Mouse (Mus musculus) fibroblast of lung, adult 2 months (primary cell): ENCODE results near the gene Rasgrp4.

Experiments used
- DNase-seq: peaks from one replicate; pipeline ENCODE4 v3.0.0-alpha.2; 2011; ENCODE audit warnings: low read depth

Gene Rasgrp4

DNA sequence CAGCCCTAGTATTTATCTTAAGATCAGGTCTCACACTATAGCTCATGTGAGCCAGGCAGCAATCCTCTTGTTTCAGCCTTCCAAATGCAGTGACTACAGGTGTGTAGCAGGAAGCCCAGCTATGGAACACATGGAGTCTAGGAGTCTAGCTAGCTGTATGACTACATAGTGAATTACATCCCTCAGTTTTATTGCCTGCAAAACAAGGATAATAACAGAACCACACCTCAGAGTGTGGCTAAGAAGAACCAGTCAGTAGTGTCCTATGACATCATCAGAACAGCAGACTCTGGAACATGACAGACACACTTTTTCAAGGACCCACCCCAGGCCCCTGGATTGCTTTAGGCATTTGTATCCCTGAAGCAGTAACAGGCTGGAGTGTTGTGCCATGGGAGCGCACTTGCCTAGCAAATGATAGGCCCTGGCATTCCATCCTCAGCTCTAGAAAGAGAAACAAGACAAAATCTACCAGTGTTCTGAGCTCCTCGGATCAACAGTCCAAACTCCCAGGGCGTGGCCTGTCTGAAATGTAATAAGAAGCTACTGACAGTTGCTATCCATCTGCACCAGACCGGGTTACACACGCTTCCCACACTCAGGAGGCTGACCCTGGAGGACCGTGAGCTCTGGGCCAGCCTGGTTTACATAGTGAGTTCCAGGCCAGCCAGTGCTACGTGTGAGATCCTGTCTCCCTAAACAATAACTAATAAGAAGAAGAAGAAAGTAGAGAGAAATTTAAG, 12.1 kb downstream of the Rasgrp4 start:
- no peak for DNase-seq

DNA sequence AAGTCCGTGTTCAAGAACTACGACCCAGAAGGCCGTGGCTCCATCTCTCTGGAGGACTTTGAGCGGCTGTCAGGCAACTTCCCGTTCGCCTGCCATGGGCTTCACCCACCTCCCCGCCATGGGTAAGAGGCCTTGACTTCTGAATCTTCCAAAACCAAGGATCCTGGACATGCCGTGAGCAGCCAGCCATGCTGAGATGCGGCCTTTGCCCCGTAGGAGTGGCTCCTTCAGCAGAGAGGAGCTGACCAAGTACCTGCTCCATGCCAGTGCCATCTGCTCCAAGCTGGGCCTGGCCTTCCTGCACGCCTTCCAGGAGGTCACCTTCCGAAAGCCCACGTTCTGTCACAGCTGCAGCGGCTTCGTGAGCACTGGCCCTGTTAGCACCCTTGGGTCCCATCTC, 14.1 kb downstream of the Rasgrp4 start:
- DNase-seq, result no peak

DNA sequence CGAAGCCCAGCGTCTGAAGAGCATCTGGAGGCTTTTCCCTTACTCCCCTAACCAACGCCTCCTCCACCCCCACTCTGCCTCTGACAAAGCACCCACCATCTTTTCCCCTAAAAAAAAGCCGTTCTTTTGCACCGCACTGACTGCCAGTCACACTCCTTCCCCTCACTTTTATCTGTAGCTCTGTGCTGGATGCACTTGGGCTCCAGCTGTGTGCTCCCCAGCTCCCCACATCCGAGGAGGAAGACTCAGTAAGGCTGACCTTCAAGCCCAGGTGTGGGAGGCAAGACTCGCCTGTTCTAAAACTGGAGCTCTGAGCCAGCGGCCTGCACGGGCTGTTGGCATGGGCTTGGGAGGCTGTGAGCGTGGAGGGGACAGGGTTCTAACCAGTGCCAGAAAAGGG, 16.8 kb downstream of the Rasgrp4 start:
- DNase-seq, result no peak

DNA sequence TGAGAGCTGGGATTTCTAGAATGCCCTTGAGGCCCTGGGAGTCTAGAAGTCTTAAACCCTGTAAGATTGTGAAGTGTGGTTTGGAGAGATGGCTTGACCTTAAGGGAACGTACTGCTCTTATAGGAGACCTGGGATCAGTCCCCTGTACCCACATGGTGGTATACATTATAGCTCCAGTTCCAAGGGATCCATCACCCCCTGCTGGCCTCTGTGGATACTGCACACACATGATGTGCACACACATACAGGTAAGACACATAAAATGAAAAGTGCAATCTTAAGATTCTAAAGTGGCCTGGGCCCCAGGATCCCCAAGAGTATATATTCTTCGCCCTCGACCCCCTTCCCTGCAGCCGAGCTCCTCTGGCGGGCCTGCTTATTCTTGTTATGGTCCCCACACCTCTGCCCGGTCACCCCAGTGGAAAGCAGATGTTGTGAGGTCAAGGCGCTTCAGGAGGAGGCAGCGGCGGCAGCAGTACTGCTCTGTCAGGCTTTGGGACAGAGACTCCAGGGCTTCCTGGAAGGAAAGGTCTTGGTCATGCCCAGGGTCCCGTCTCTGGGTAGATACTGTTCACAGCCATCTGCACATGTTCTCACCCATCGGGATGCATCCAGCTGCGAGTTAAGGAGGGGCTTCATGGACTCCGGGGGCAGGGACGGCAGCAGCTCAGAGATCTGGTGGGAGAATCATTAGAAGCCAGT, 19.5 kb downstream of the Rasgrp4 start:
- DNase-seq, result no peak

DNA sequence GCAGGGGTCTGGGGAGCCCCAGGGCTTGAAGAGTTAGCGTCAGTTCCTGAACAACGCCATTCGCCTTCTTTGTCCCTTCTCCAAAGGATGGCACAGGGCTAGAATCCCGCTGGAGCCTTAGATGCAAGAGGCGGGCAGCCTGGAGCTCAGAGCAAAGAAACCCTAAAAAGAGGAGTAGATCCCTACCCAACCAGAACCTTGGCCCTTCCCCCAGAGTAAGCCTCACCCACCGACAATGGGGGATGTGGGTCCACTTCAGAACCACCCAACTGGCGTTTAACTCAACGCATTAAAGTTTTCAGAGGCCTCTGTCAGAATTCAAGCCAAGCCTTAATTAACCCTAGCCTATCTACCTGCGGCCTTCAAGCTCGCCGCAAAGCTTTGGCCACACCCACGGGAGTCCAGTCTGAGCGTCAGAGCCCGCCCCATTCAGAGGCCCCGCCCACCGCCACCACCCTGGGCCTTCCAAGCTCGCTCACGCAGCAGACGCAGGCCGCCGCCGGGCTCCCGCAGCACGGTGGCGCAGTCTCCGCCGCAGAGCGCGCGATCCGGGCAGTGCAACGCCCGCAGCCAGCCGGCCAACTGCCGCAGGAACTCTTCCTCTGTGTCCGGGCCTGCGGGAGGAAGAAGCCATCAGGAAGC, 20.7 kb downstream of the Rasgrp4 start:
- peak; percentile 34 for DNase-seq

DNA sequence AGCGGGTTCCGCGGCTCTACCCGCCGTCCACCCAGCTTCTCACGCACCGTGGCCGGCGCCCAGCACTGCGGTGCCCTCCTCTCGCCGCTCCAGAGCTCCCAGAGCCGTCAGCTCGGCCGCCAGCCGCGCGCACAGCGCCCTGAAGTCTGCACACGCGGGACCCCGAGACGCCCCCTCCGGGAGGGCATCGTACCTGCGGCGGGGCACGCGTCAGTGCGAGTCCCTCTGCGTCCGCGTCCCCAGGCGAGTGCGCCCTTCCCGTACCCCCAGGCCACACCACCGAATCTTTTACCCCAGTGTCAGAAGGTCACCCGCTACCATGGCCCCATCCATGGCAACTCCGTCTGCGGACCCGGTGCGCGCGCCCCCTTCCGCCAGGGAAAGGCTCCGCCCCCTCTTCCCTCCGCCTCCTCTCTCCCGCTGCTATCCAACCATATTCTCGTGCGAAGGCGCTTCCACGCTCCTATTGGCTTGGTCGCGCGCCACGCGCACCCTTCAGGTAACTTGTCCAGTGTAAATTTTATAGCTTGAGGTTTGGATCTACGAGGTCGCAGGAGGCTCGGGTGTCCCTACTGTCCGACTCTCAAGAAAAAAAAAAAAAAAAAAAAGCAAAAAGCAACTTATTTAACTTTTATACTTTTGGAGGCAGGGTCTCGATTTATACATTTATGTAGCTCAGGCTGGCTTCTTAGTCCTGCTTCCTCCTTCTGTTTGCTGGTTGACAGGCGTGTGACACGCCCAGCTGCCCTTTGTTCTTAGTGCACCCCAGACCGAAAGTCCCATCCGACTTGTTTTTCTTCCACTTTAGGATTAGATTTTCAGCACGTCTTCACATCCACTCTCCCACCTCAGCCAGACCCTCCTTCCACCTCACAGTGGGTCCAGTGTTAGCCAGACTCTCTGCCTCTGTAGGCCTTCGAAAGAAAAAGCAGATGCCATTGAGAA, 21.5 kb downstream of the Rasgrp4 start, which contains the start of gene Fam98c:
Gene Fam98c (minus strand): TSS at position 397 of the 945 bp plus-strand sequence.
- peak; percentile 51 for DNase-seq

DNA sequence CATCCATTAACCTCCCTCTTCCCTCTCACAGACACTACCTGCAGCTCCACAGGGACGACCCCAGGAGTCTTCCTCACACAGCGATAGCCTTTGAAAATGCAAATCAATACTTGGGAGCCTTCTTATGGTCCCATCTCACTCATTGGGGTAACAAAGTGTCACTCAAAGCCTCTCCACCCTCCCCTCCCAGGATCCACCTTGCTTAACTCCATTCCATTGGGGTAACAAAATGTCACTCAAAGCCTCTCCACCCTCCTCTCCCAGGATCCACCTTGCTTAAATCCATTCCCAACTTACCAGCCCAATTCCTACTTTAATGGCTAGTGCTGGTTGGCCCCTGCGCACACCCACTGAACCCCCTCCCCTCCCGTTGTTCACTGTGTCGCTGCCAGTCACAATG, 23.6 kb downstream of the Rasgrp4 start:
- DNase-seq, result no peak

DNA sequence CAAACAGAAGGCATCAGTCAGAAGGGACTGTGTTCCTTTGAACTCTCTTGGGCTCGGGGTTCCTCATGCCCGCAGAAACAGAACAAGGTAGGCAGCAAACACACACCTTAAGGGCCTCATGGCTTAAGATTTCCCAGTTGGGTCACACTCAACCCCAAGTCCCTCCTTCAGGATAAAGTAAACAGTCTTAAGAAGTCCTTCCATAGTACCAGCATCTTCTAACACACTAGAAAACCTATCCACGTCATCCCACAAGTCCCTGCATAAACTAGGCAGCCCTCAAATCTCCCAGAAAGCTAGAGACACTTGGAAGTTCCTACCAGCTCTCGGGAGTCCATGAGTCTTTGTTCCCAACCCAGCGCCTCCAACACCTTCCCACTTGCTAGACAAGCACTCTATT, 27.6 kb downstream of the Rasgrp4 start:
- DNase-seq, result no peak

DNA sequence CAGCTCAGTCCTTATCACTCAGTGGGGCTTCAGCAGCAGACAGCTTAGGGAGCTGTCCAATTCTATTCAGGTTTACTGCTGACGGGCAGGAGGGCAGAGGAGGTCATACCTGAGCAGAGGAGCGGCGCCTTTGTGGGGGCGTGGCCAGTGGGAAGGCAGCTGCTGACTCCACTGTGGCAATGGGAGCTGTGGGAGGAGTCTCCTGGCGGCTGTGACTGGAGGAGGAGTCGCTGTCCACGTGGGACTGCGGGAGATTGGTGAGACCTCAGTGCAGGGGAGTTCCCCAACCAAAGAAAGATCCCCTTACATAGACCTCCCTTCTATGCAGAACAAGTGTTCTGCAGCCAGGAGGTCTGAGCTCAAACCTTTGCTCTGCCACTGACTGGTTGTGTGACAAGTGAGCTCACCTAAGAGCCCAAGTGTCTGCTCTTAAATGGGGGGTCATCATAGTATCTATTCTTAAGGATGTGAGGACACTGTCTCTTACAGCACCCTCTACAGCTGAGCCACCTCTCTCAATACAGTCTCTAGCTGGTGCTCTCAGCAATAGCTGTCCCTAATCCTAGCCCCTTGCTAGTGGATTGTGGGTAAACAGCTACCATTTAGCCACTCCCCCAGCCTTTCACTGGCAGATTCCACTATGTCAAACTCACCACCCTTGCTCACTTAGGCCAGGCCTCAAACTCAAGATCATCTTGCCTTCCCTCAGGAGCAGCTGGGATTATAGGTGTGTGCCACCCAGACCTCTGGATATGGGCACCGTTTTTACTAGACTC, 28.3 kb downstream of the Rasgrp4 start:
- DNase-seq, result no peak

DNA sequence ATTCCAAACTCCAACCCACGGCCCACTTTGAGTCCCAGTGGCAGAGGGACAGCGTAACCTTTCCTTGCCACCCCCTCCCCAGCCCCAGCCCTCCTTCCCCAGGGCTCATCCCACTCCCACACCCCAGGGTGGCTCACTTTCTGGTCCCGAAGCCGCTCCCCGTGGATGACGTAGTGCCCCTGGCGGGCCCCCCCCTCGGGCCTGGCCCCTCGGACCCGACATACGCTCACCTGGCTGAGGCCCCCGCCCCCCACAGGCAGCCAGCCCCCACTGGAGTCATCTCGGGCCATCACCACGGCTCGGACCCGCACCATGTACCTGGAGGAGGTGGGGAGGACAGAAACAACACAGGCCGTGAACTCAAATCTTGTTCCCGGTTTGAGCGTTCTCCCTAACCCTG, 33.0 kb downstream of the Rasgrp4 start:
- no peak for DNase-seq

DNA sequence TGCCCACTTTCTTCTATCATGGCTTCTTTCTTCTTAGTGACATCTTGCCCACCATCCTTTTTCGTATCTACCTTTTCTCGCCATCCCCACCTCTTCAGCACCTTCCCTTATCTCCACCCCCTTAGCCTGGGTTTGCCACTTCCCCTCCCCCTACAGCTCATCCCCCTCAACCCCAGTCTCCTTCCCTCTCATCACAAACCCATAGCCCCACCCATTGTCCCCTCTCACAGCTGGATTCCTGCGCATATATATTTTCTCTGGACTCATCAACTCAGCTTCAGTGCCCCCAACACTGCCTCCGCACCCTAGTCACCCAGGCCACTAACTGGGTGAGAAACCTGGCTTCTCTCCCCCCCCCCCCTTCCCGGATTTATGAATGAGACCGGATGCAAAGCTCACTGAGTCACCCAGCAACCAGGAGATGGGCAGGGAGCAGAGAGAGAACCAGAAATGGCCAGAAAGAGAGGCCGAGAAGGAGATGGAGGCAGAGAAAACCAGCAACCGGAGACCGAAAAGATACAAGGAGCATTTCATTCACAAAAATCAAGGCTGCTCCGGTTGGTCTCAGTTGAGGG, 33.6 kb downstream of the Rasgrp4 start:
- no peak for DNase-seq

DNA sequence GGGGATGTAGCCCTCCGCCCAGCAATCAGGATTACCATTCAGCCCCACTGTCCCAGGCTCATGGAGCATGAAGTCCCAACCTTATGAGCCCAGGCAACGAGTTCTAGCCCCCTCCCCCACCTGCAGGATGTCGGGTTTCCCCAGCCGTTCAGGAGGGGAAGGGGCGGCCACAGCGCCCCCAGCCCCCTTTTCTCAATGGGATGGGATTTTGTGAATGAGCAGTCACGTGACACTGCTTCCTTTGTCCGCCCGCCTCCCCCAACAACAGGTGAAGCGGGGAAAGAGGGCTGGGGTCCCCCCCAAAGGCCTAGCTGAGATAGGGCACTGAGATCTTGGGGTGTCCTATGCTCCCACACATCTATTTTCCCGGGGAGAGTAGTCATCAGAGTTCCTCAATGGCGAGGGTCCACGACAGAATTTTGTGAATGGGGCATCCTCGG, 34.2 kb downstream of the Rasgrp4 start:
- no peak for DNase-seq

DNA sequence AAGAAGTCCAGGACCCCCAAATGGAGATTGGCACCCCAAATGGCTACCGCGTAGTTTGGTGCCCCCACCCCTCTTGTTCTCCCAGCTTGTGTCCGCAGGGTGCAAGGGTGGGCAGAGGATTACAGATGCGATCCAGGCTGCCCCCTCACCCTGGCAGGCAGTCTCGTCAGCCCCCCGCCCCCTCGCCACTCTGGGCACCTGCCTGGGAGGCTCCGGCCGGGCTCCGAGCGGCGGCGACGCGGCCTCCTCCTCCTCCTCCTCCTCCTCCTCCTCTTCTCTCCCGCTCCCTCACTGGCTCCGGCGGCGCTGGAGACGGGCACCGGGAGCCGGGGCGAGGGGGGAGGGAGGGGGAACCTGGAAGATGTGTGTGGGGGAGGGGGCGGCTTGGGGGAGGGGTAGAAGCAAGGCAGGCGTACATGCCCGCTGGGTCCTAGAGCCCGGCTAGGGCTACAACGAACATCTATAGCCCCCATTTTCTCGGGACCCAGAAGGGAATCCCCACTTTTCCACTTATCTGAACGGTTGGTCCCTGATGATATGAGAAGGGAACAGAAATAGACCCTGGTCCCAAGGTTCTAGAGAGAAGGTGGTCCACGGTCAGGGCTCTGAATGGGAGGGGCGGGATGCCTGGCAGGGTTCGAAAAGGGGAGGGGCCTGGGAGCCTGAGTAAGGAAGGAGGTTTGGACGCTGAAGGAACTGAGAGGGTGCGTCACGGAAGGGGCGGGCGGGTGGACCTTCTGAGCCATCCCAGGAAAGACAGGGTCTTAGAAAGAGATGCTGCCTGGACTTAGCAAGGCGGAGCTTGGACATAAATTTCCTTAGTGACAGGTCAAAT, 34.8 kb downstream of the Rasgrp4 start:
- DNase-seq, result peak; percentile 86

DNA sequence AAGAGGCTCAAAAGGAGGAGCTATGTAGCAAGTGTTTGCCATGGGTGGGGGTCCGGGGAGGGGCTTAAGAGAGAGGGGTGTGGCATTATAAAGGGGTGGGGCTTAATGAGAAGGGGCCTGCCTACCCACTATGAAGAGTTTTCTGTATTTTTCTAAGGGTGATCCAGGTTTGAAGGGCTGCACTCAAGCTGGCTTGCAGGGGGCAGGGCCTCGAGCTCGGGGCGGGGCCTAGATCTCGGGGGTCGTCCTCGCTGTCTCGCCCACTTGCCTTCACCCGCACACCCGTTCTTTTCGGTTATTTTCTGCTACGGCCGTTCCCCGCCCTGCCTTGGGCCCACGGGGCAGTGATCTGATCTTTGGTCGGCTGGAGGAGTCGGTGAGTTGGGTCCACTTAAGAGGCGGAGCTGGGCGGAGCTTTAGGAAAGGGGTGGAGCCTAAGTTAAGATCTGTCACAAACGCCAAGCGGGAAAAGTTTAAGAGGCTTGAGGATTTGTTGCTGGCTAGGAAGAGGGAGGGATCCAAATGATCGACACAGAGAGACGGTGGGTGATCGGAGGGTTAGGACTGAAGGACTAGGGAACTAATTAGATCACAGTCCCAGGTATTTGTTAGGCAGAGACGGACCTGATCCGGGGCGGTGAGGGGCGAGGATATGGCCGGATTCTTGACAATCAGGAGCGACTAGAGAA, 35.6 kb downstream of the Rasgrp4 start, which contains the start of the genes Ggn and Spred3:
Gene Ggn (plus strand): TSS at position 145 of the 689 bp plus-strand sequence.
Gene Spred3 (minus strand): TSS at position 346 of the 689 bp plus-strand sequence.
- DNase-seq, result peak; percentile 89

DNA sequence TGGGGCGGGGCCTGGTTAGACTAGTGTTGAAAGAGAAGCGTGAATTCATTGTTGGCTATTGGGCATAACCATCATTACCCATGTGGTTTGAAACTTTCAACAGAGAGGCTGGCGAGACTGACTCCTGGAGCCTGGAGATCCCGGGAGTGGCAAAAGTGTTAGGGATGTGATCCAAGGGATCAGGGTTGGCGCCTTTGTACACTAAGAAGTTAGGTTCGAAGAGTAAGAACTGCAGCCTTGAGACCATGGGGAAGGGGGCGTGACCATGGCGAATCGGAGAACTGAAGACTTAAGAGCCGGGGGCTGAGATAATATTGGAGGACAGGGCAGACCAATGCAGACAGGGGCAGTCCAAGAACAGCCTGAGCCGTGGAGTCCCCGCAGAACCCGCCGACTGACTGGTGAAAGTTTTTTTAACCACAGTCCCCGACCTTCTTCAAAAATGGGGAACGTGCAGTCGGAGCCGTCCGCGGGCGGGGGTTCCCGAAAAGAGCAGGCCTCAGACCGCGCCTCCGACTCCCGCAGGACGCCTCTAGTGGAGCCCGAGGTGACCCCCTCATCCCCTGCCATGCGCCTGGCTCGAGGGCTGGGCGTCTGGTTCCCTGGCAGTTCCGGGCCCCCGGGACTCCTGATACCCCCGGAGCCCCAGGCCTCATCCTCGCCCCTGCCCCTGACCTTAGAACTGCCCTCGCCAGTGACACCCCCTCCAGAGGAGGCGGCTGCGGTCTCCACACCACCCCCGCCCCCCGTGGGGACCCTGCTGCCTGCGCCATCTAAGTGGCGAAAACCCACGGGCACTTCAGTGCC, 36.3 kb downstream of the Rasgrp4 start:
- DNase-seq, result no peak

DNA sequence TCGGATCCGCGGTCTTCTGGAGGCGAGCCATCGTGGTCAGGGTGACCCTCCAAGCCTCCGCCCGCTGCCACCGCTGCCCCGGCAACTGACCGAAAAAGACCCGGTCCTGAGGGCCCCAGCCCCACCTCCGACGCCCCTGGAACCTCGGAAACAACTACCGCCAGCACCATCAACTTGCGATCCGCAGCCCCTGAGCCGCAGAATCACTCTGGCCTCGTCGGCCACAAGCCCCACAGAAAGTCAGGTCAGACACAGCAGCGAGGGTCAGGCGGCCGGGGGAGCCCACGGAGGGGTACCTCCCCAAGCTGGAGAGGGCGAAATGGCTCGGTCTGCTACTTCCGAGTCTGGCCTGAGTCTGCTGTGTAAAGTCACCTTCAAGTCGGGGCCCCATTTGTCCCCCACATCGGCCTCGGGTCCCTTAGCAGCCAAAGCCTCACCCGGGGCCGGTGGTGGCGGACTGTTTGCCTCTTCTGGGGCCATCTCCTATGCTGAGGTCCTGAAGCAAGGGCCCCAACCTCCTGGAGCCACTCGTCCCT, 37.0 kb downstream of the Rasgrp4 start:
- DNase-seq, result no peak

DNA sequence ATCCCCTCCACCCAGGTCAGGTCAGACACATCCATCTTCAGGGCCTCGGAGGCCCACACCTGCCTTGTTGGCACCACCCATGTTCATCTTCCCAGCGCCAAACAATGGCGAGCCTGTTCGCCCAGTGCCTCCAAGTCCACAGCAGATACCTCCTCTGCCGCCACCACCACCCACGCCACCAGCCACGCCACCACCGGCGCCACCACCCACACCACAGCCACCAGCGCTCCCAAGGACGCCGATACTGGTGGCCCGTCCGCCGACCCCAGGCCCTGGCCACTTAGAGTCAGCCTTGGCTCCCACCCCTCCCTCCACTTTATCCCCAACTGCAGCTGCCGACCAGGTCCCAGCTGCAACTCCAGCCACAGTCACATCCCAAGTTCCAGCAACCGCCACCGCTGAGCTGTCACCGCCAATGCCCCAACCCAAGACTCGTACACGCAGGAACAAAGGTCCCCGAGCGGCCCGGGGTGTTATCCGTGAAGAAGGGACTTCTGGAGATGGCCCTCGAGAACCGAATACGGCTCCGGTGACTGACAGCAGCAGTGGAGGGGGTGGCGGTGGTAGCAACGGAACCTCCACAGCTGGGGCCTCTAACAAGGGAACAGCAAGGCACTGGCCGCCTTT, 37.9 kb downstream of the Rasgrp4 start:
- no peak for DNase-seq
